Mouse (Mus musculus) lung, postnatal 25 days (tissue): ENCODE data around the gene Itga5.
"Not testable (repeated sequence)": the region's sequence is repeated elsewhere in the genome, so short reads cannot be mapped to it uniquely, and the experiment has no call there.

Source experiments
- DNase-seq: peaks from one replicate; pipeline ENCODE4 v3.0.0; 2022; ENCODE audit warnings: low spot score

Itga5 gene

GRCm38 (mm10) chr15:103366376-103367149 lies at the start of gene Itga5:
Gene Itga5 (minus strand): TSS chr15:103366763.
- peak; percentile 77 for DNase-seq

- DNase-seq, result not testable (repeated sequence)
Measured at GRCm38 (mm10) chr15:103405586-103405985, 39.0 kb upstream of the Itga5 start.

GRCm38 (mm10) chr15:103401361-103401760 lies 34.8 kb upstream of the Itga5 start:
- DNase-seq, result no peak

DNA sequence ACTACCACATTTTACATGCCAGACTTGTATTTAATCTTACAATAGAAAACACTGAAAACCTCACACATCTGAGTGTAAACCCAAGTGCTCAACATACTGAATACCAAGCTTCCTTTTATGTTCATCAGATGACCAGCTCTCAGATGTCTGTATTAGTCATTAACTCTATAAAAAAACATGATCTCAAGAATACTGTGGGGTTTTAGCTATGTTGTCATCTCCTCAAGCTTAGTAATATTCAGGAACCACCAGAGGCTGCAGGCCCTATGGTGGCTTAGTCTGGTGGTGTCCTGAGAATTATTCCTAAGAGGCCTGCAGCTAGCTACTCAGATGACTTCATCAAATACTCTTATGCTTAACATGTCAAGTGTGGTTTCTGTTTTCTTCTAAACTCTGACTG lies 27.0 kb upstream of the Itga5 start:
- DNase-seq, result no peak

- peak; percentile 51 for DNase-seq
Measured at GRCm38 (mm10) chr15:103388556-103389145, 22.1 kb upstream of the Itga5 start.

- DNase-seq, result peak; percentile 72
Measured at GRCm38 (mm10) chr15:103383771-103384488, 17.4 kb upstream of the Itga5 start.

DNA sequence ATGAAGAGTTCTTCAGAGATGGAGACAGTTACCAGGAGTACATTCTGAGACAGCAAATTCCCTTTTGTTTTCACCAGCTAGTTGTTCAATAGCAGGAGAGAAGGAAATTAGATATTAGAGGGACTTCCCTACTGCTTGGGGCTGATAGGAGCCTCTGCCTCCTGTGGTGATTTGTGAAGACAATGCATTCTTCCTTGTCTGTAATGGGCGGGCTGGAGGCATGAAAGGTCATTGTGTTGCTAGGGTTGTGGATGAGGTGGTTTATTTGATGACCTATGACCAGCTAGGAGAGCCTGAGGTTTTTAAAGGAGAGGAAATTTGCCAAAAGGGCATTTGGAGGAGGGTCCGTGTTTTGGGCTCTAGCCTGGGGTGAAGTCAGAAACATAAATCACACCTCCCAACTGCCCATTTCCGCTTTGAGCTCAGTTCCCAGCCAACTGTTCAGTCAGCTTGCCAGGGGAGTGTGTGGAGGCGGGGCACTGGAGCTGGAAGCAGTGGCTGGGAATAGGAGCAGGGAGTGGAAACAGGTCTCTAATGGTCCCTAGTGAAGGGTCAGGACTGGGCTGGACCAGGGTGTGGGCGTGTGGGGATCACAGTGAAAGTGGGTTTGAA lies 16.3 kb upstream of the Itga5 start:
- DNase-seq, result peak; percentile 73

GRCm38 (mm10) chr15:103382075-103382474 lies 15.5 kb upstream of the Itga5 start:
- no peak for DNase-seq

DNA sequence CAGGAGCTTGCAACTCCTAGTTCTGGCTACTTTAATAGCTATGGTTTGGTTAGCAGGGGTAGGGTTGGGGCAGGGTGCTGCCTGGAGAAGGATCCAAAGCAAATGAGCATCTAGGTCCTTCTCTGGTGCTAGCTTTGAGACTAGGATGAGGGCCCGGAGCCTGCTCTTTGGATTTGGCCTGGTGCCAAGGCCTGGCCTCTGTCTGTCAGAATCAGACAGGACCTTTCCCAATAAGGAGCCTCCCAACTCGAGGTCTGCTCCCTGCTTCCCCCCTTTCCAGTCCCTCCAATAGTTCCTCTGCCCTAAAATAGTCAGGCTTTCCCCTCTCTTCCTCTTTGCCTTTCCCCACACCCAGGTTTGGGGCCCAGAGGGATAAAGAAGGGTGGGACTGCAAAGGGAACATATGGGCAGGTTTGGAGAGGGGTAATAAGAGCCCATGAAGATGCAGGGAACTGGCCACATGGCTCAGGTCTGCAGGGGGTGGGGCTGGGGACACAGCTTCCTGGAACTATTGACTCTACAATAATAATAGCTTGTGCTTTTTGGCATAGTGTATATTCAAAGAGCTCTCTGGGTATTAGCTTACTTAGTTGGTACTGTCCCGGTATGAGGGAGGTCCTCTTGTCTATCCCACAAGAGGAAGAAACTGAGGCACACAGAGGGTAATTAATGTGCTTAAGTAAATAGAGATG lies 12.2 kb upstream of the Itga5 start:
- DNase-seq, result no peak

GRCm38 (mm10) chr15:103377752-103378664 lies 11.4 kb upstream of the Itga5 start:
- no peak for DNase-seq

DNA sequence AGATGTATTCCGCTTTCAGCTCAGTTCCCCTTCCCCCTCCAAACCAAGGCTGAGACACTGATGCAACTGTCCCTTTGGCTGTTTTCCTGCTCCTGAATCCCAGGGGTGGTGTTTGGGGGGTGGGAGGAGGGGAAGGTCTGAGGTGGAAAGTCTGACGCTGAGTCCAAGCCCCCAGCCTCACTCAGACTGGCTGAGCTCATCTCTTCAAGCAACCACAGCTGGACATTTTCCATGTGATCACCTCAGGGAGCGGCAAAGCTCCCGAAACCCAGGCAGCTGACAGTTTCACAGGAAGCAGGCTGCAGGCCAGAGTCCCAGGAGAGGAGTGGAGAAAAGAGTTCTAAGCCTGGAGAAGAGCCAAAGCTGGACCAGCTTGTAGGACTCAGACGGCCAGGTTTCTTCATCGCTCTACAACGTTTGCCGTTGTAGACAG lies 10.3 kb upstream of the Itga5 start:
- DNase-seq, result no peak

DNA sequence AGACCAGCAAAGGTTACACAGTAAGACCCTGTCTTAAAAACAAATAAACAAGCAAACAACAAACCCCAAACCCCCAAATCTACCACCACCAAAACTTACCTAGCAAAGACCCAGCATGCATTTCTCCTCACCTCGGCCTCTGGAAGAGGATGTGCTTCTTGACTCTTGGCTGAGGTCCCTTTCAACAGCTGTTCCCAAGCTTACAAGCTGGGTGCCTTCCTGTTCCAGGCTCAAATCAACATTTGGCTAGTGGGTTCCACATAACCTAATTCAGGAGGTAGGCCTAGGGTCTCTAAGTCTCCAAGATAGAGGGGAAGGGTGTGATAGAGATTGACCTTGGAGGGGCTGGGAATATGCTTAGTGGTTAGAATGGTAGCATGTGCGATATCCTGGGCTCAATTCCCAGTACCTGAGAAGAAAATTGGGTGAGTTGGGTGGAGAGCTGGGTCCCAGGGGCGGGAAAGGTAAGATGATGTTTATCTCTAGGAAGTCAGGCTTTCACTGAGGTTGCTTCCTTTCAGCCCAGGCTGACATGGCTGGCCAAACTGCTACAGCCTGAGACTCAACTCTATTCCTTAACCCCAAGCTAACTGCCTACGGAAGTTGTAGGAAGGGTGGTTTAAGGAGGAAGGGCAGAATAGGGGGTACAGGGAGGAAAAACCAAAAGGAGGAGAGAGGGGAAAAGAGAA lies 8.7 kb upstream of the Itga5 start:
- no peak for DNase-seq

- DNase-seq, result no peak
Measured at GRCm38 (mm10) chr15:103372461-103372860, 5.9 kb upstream of the Itga5 start.

- no peak for DNase-seq
Measured at GRCm38 (mm10) chr15:103371741-103372140, 5.2 kb upstream of the Itga5 start.

DNA sequence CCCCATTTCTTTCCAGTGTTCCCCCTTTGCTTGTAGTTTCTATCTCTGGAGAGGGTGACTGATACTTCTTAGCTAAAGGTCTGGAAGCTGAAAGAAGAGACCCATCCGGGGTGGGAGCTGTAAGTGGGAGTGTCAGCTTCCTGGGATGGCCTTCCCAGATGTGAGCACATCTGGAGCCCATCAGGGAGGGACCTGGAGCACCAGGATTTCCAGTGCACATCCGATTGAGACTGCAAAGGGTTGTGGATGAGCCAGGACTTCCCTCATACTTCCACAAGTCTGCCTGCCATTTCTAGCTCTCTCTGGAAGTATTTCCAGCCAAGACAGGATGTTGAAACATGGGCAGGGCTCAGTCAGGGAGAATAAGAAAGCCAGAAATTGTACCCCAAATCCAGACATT lies 4.6 kb upstream of the Itga5 start:
- DNase-seq, result no peak

DNA sequence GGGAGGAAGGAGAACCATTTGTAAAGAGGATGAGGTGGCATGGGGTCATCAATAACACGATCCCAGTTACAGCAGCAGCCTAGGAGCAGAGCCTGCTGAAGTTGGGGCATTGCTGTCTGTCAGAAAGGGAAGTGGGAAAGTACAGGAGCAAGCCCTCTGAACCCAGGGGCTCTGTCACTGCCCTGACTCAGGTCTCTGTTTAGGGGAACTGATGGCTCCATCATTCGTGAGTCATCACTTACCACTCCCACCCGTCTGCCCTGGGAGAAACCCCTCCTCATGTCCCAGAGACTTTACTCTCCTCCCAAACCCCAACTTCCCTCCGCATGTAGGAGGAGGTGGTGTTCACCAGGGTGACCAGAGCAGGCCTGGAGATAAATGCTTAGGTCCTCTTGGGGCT lies 3.9 kb upstream of the Itga5 start:
- no peak for DNase-seq

GRCm38 (mm10) chr15:103369123-103369522 lies 2.6 kb upstream of the Itga5 start:
- no peak for DNase-seq

DNA sequence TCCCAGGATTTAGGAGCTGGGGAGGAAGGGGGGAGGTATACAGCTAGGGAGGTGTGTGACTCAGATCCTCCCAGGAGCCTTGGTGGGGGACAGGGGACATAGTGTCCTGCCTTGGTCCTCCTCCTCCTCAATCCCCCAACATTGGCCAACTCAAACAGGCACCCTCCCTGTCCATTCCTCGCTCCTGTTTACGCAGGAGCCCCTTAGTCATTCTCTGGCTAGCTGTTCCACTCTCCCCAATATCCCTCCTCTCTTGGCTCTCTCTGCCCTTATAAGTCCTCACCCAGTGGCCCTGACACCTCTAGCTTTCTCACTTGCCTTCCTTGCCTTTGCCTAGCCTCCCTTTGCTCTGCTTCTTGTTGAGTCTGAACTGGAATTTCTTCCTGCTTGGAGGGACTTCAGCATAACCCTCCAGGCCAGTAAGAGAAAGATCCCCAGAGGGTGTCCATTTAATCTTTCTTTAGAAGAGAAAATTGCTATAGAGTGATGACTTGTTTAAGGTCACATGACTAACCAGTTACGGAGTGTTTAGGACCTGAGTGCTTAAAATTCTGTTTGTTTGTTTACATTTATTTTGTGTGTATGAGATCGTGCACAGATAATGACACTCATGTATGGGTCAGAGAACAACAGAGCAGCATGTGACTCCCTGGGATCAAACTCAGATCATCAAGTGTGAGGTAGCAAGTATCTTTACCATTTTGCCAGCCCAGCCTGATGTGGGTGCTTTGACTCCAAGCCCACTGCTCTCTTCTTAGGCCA lies 1.8 kb upstream of the Itga5 start:
- no peak for DNase-seq
